Mouse (Mus musculus) cerebellum, adult 2 months (tissue): ENCODE results near the gene Cdk9.

ENCODE experiments used
- CTCF ChIP-seq: fragments of 200-500 bp; IDR thresholded peaks from 2 replicates; pipeline ENCODE4 v1.5.1; 2011; ENCODE audit warnings: low read depth, mild to moderate bottlenecking, control low read depth, low read length, moderate library complexity, borderline replicate concordance; ENCODE audit not compliant: insufficient read depth
- POLR2A ChIP-seq: fragments of 200-500 bp; IDR thresholded peaks from 2 replicates; pipeline ENCODE4 v1.6.1; 2011; ENCODE audit warnings: low read length, control low read depth, borderline replicate concordance; ENCODE audit not compliant: insufficient read depth

DNA sequence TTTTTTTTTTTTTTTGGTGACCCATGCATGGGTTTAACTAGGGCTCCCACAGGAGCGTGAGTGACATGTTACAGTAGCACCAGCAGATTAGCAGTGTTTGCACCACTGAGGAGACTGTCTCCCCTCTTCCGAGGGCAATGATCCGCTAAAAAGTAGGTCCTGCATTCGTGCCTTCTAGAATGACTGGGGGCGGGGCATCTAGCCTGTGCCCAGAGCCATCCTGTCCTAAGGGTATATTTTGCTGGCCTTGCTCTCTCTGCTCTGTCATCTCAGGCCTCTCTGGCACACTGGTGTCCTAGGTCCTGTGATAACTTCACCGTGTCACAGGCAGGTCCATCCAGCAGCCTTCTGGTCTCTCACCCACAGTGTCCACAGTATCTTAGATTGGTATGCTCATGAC lies 13.2 kb downstream of the Cdk9 start:
- TF ChIP-seq POLR2A: no peak
- no peak for TF ChIP-seq CTCF
